Mouse (Mus musculus) MEL (cell line): ENCODE measurements around the gene Gpsm3.

Source experiments
- CTCF ChIP-seq, 3 experiments: IDR thresholded peaks in 2 of 3; conservative IDR thresholded peaks in 1 of 3; 2 replicates each; pipeline ENCODE4 v1.5.1; 2011 to 2012; ENCODE audit warnings: low read length in 3 of 3, low read depth in 2 of 3, mild to moderate bottlenecking in 2 of 3, improper control_type of control experiment in 1 of 3, inconsistent platforms in 1 of 3, mixed read lengths in 1 of 3, moderate library complexity in 1 of 3; ENCODE audit not compliant: control insufficient read depth in 1 of 3, insufficient read depth in 1 of 3, poor library complexity in 1 of 3, severe bottlenecking in 1 of 3
- EP300 ChIP-seq, 2 experiments: IDR thresholded peaks; 2 replicates each; pipeline ENCODE4 v1.6.1; 2011; ENCODE audit warnings: improper control_type of control experiment in 2 of 2, low read length in 2 of 2, low read depth in 1 of 2, mild to moderate bottlenecking in 1 of 2
- ETS1 ChIP-seq: IDR thresholded peaks from 2 replicates; pipeline ENCODE4 v1.6.1; 2012; ENCODE audit warnings: low read depth, mild to moderate bottlenecking, inconsistent platforms, low read length, improper control_type of control experiment, moderate library complexity
- MAZ ChIP-seq: IDR thresholded peaks from 2 replicates; pipeline ENCODE4 v1.6.1; 2012; ENCODE audit warnings: low read depth, mild to moderate bottlenecking, inconsistent platforms, low read length, improper control_type of control experiment
- NELFE ChIP-seq: IDR thresholded peaks from 2 replicates; pipeline ENCODE4 v1.6.1; 2011; ENCODE audit warnings: low read depth, low read length, improper control_type of control experiment
- POLR2A ChIP-seq, 2 experiments: IDR thresholded peaks; 2 replicates each; pipeline ENCODE4 v1.6.1; 2011 to 2012; ENCODE audit warnings: low read length in 2 of 2, mild to moderate bottlenecking in 2 of 2, control low read depth in 1 of 2, improper control_type of control experiment in 1 of 2, low read depth in 1 of 2, moderate library complexity in 1 of 2; ENCODE audit not compliant: control insufficient read depth in 1 of 2, insufficient read depth in 1 of 2, poor library complexity in 1 of 2
- TBP ChIP-seq: IDR thresholded peaks from 2 replicates; pipeline ENCODE4 v1.8.0; 2011; ENCODE audit warnings: low read depth, low read length, improper control_type of control experiment
- USF1 ChIP-seq: IDR thresholded peaks from 2 replicates; pipeline ENCODE4 v1.6.1; 2014; ENCODE audit warnings: low read depth, mild to moderate bottlenecking, inconsistent platforms, low read length, improper control_type of control experiment, moderate library complexity
- ZMIZ1 ChIP-seq: IDR thresholded peaks from 2 replicates; pipeline ENCODE4 v1.6.1; 2012; ENCODE audit warnings: low read depth, mild to moderate bottlenecking, inconsistent platforms, low read length, improper control_type of control experiment, moderate library complexity

DNA sequence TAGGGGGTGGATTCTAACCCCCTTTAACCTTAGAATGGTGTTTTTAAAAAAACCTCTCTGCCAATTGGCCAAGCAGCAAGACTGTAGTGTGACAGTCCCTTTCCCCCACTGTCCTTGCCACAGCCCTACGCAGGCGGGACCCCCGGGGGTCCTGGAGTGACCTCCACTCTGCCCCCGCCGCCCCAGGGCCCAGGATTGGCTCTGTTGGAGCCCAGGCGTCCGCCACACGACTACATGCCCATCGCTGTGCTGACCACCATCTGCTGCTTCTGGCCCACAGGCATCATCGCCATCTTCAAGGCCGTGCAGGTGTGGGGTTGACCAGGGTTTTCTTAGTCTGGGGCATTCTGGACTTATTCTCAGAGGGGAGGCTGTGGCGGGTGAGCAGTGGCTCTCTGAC lies 42.0 kb downstream of the Gpsm3 start:
- TF ChIP-seq NELFE (no peak), ETS1 (no peak), ZMIZ1 (no peak), EP300 (IDR thresholded peaks at IDR 0.05; ENCODE audit: low read depth in 1 of 2, low read length in 2 of 2) (no peak), POLR2A (IDR thresholded peaks at IDR 0.05; ENCODE audit: control insufficient read depth in 1 of 2, insufficient read depth in 1 of 2, low read depth in 1 of 2, low read length in 2 of 2, poor library complexity in 1 of 2) (no peak), CTCF (IDR thresholded peaks at IDR 0.05 in 2 of 3, conservative IDR thresholded peaks at IDR 0.05 in 1 of 3; ENCODE audit: control insufficient read depth in 1 of 3, insufficient read depth in 1 of 3, low read depth in 2 of 3, low read length in 3 of 3, poor library complexity in 1 of 3, severe bottlenecking in 1 of 3) (no peak), USF1 (no peak), MAZ (no peak; the same call in 1 of the 2 replicates), TBP (no peak)
